Mouse (Mus musculus): Measurements from ENCODE around the gene Krtap15. TPM values are rescaled to one million over a fixed set of nuclear protein-coding genes. Genes with fewer than 3 reads are reported as not detected.

Krtap15 gene
- total and polyA plus RNA-seq, 2 experiments from 2014 or later, result not detected

GRCm38 (mm10) chr16:88826978-88827377 lies 7.0 kb downstream of the Krtap15 start:
- H3K4me1 ChIP-seq (ENCODE audit: insufficient read depth, low read length), result no peaks in the 10 kb centered on the region
- H3K9me3 ChIP-seq (ENCODE audit: low read length), result no peaks in the 10 kb centered on the region
- no peak overlapping the region for H3K9ac ChIP-seq (replicated peaks; ENCODE audit: low read length)
- no peak overlapping the region for H3K27ac ChIP-seq
- H3K4me3 ChIP-seq (ENCODE audit: low read length), result no peak overlapping the region
- DNase-seq (ENCODE audit: low spot score), result no peak
- TF ChIP-seq CTCF (IDR thresholded peaks at IDR 0.05; ENCODE audit: low read depth), result no peak
- H3K36me3 ChIP-seq (ENCODE audit: insufficient read depth, low read length), result no peaks in the 10 kb centered on the region
- ATAC-seq, result no peak
- H3K27me3 ChIP-seq (ENCODE audit: insufficient read depth, low read length), result no peaks in the 10 kb centered on the region
- WGBS, result 66% methylated on average over 3 of the region's 3 CpGs
- no peak overlapping the region for H3K4me2 ChIP-seq (ENCODE audit: low read depth, low read length)

GRCm38 (mm10) chr16:88847363-88847762 lies 27.3 kb downstream of the Krtap15 start:
- Histone ChIP-seq H3K4me1 (ENCODE audit: insufficient read depth, low read length) (no peaks in the 10 kb centered on the region), H3K27me3 (ENCODE audit: insufficient read depth, low read length) (no peaks in the 10 kb centered on the region), H3K36me3 (ENCODE audit: insufficient read depth, low read length) (no peaks in the 10 kb centered on the region), H3K9me3 (ENCODE audit: low read length) (no peaks in the 10 kb centered on the region), H3K27ac (no peak overlapping the region), H3K9ac (replicated peaks; ENCODE audit: low read length) (no peak overlapping the region), H3K4me3 (ENCODE audit: low read length) (no peak overlapping the region), H3K4me2 (ENCODE audit: low read depth, low read length) (no peak overlapping the region)
- no peak for DNase-seq (ENCODE audit: low spot score)
- 95% methylated on average over 1 of the region's 1 CpGs for WGBS
- no peak for ATAC-seq
- no peak for TF ChIP-seq CTCF (IDR thresholded peaks at IDR 0.05; ENCODE audit: low read depth)

GRCm38 (mm10) chr16:88848558-88848957 lies 28.5 kb downstream of the Krtap15 start:
- WGBS, result 85% methylated on average over 4 of the region's 4 CpGs
- no peaks in the 10 kb centered on the region for H3K4me1 ChIP-seq (ENCODE audit: insufficient read depth, low read length)
- no peak for ATAC-seq
- H3K4me2 ChIP-seq (ENCODE audit: low read depth, low read length), result no peak overlapping the region
- no peaks in the 10 kb centered on the region for H3K27me3 ChIP-seq (ENCODE audit: insufficient read depth, low read length)
- no peak for DNase-seq (ENCODE audit: low spot score)
- no peak overlapping the region for H3K9ac ChIP-seq (replicated peaks; ENCODE audit: low read length)
- H3K27ac ChIP-seq, result no peak overlapping the region
- H3K4me3 ChIP-seq (ENCODE audit: low read length), result no peak overlapping the region
- H3K36me3 ChIP-seq (ENCODE audit: insufficient read depth, low read length), result no peaks in the 10 kb centered on the region
- no peaks in the 10 kb centered on the region for H3K9me3 ChIP-seq (ENCODE audit: low read length)
- no peak for TF ChIP-seq CTCF (IDR thresholded peaks at IDR 0.05; ENCODE audit: low read depth)

GRCm38 (mm10) chr16:88851450-88851849 lies 31.4 kb downstream of the Krtap15 start:
- no peak for ATAC-seq
- Histone ChIP-seq H3K4me1 (ENCODE audit: insufficient read depth, low read length) (no peaks in the 10 kb centered on the region), H3K9me3 (ENCODE audit: low read length) (no peaks in the 10 kb centered on the region), H3K36me3 (ENCODE audit: insufficient read depth, low read length) (no peaks in the 10 kb centered on the region), H3K4me2 (ENCODE audit: low read depth, low read length) (no peak overlapping the region), H3K9ac (replicated peaks; ENCODE audit: low read length) (no peak overlapping the region), H3K27me3 (ENCODE audit: insufficient read depth, low read length) (no peaks in the 10 kb centered on the region), H3K4me3 (ENCODE audit: low read length) (no peak overlapping the region), H3K27ac (no peak overlapping the region)
- TF ChIP-seq CTCF (IDR thresholded peaks at IDR 0.05; ENCODE audit: low read depth), result peak; percentile 71
- 16% methylated on average over 5 of the region's 5 CpGs for WGBS
- DNase-seq (ENCODE audit: low spot score), result peak; percentile 56

- no peaks in the 10 kb centered on the region for H3K27me3 ChIP-seq (ENCODE audit: insufficient read depth, low read length)
- 88% methylated on average over 4 of the region's 4 CpGs for WGBS
- DNase-seq (ENCODE audit: low spot score) (no peak), ATAC-seq (no peak)
- no peaks in the 10 kb centered on the region for H3K36me3 ChIP-seq (ENCODE audit: insufficient read depth, low read length)
- H3K4me2 ChIP-seq (ENCODE audit: low read depth, low read length), result no peak overlapping the region
- no peak overlapping the region for H3K9ac ChIP-seq (replicated peaks; ENCODE audit: low read length)
- H3K4me3 ChIP-seq (ENCODE audit: low read length), result no peak overlapping the region
- no peak for TF ChIP-seq CTCF (IDR thresholded peaks at IDR 0.05; ENCODE audit: low read depth)
- H3K27ac ChIP-seq, result no peak overlapping the region
- no peaks in the 10 kb centered on the region for H3K9me3 ChIP-seq (ENCODE audit: low read length)
- no peaks in the 10 kb centered on the region for H3K4me1 ChIP-seq (ENCODE audit: insufficient read depth, low read length)
Measured at GRCm38 (mm10) chr16:88864887-88865407, 44.9 kb downstream of the Krtap15 start.

- Histone ChIP-seq H3K4me1 (ENCODE audit: insufficient read depth, low read length) (no peaks in the 10 kb centered on the region), H3K36me3 (ENCODE audit: insufficient read depth, low read length) (no peaks in the 10 kb centered on the region), H3K9ac (replicated peaks; ENCODE audit: low read length) (no peak within 1 kb of the TSS), H3K27me3 (ENCODE audit: insufficient read depth, low read length) (no peaks in the 10 kb centered on the region), H3K4me3 (ENCODE audit: low read length) (no peak within 1 kb of the TSS), H3K4me2 (ENCODE audit: low read depth, low read length) (no peak within 1 kb of the TSS), H3K27ac (no peak within 1 kb of the TSS), H3K9me3 (ENCODE audit: low read length) (no peaks in the 10 kb centered on the region)
- TF ChIP-seq CTCF (IDR thresholded peaks at IDR 0.05; ENCODE audit: low read depth), result no peak
- no peak for DNase-seq (ENCODE audit: low spot score)
- ATAC-seq, result no peak
- WGBS, result 89% methylated on average over 6 of the region's 6 CpGs
Measured at GRCm38 (mm10) chr16:88869311-88869710, 49.3 kb downstream of the Krtap15 start, which contains the start of gene Krtap19-1. Gene Krtap19-1 (minus strand): TSS chr16:88869411.

GRCm38 (mm10) chr16:88874169-88874568 lies 54.2 kb downstream of the Krtap15 start, which contains the start of gene Krtap19-2:
Gene Krtap19-2 (minus strand): TSS chr16:88874269.
- ATAC-seq (no peak), DNase-seq (ENCODE audit: low spot score) (no peak)
- 92% methylated on average over 3 of the region's 3 CpGs for WGBS
- Histone ChIP-seq H3K4me1 (ENCODE audit: insufficient read depth, low read length) (no peaks in the 10 kb centered on the region), H3K27ac (no peak within 1 kb of the TSS), H3K36me3 (ENCODE audit: insufficient read depth, low read length) (no peaks in the 10 kb centered on the region), H3K9me3 (ENCODE audit: low read length) (no peaks in the 10 kb centered on the region), H3K4me3 (ENCODE audit: low read length) (no peak within 1 kb of the TSS), H3K4me2 (ENCODE audit: low read depth, low read length) (no peak within 1 kb of the TSS), H3K27me3 (ENCODE audit: insufficient read depth, low read length) (no peaks in the 10 kb centered on the region), H3K9ac (replicated peaks; ENCODE audit: low read length) (no peak within 1 kb of the TSS)
- TF ChIP-seq CTCF (IDR thresholded peaks at IDR 0.05; ENCODE audit: low read depth), result no peak

Data from hindbrain, postnatal 0 days (tissue).